Mouse (Mus musculus) lung, postnatal 0 days (tissue): Measurements from ENCODE around the gene Gm9736.

ENCODE experiments used
- CTCF ChIP-seq: IDR thresholded peaks from 2 replicates; pipeline ENCODE4 v1.5.1; 2016; ENCODE audit warnings: antibody characterized with exemption, mild to moderate bottlenecking
- EP300 ChIP-seq: IDR thresholded peaks from 2 replicates; pipeline ENCODE4 v1.6.1; 2016; ENCODE audit warnings: antibody characterized with exemption, mild to moderate bottlenecking, control low read depth

GRCm38 (mm10) chr10:77715507-77715906 lies 35.6 kb downstream of the Gm9736 start, which contains the start of gene Gm10142:
- TF ChIP-seq CTCF, result no peak
- no peak for TF ChIP-seq EP300
